Mouse (Mus musculus) limb, embryonic 13.5 days (tissue): ENCODE measurements around the gene Synpo2. TPM values are rescaled to one million over a fixed set of nuclear protein-coding genes. Genes with fewer than 3 reads are reported as not detected.

Experiments
- ATAC-seq: fragments of 200-750 bp; cut with Nextera tagmentation; 2 replicates; pipeline ENCODE4 v1.8.0; 2017; ENCODE audit warnings: low read depth, moderate number of reproducible peaks, moderate TSS enrichment; ENCODE audit not compliant: low FRiP score
- H3K27ac ChIP-seq: fragments of 300-500 bp; sonication (generic); 2 replicates; pipeline ENCODE4 v1.5.1; 2015; ENCODE audit warnings: inconsistent platforms, mild to moderate bottlenecking, moderate library complexity
- H3K27me3 ChIP-seq: fragments of 300-500 bp; sonication (generic); 2 replicates; pipeline ENCODE4 v1.6.1; 2015; ENCODE audit warnings: mild to moderate bottlenecking, inconsistent platforms
- H3K36me3 ChIP-seq: fragments of 300-500 bp; sonication (generic); 2 replicates; pipeline ENCODE4 v1.6.1; 2015; ENCODE audit warnings: inconsistent platforms, mild to moderate bottlenecking, moderate library complexity
- H3K4me1 ChIP-seq: fragments of 300-500 bp; sonication (generic); 2 replicates; pipeline ENCODE4 v1.6.1; 2015; ENCODE audit warnings: inconsistent platforms
- H3K4me2 ChIP-seq: fragments of 300-500 bp; sonication (generic); replicated peaks from 2 replicates; pipeline ENCODE4 v1.6.1; 2015; ENCODE audit warnings: inconsistent platforms, mild to moderate bottlenecking, moderate library complexity
- H3K4me3 ChIP-seq: fragments of 300-500 bp; sonication (generic); 2 replicates; pipeline ENCODE4 v1.5.1; 2015; ENCODE audit warnings: moderate library complexity, mild to moderate bottlenecking, inconsistent platforms
- H3K9ac ChIP-seq: fragments of 300-500 bp; sonication (generic); 2 replicates; pipeline ENCODE4 v1.6.1; 2015; ENCODE audit warnings: mild to moderate bottlenecking, inconsistent platforms
- H3K9me3 ChIP-seq: fragments of 300-500 bp; sonication (generic); 2 replicates; pipeline ENCODE4 v1.6.1; 2016; ENCODE audit warnings: inconsistent platforms
- WGBS: fragments of 180-500 bp; shearing (Covaris S2); methylation state at CpG from one replicate; pipeline ENCODE4 v1.1.7; 2015; 5-methylcytosine and 5-hydroxymethylcytosine counted together
- polyA plus RNA-seq: library from polyadenylated mRNA; unstranded; fragments of >200 nt; fragmentation: Nextera tagmentation; extraction: Ambion mirVana; gene quantifications from 2 replicates; pipeline ENCODE4 v1.2.1, GENCODE M21; 2015

Gene Synpo2
- polyA plus RNA-seq, 1 experiment from 2014 or later: 8.8 TPM

- Histone ChIP-seq H3K36me3 (no peaks in the 10 kb centered on the region), H3K4me3 (no peak overlapping the region), H3K4me1 (no peaks in the 10 kb centered on the region), H3K4me2 (no peak overlapping the region), H3K27me3 (no peaks in the 10 kb centered on the region), H3K27ac (no peak overlapping the region), H3K9me3 (no peaks in the 10 kb centered on the region), H3K9ac (no peak overlapping the region)
- ATAC-seq: no peak
- WGBS: 82% methylated on average over 8 of the region's 8 CpGs
Observed at GRCm38 (mm10) chr3:123033804-123034203, 202.1 kb downstream of the Synpo2 start.

Other genes starting within 250 kb of the Synpo2 start
- gene Myoz2, start 201.1 kb downstream of the Synpo2 start, polyA plus RNA-seq: 16.3 and 18.3 TPM in 2 replicates
- 88.6 and 92.9 TPM in 2 replicates for gene Sec24d, start 31.3 kb upstream of the Synpo2 start, polyA plus RNA-seq
- gene Mettl14, start 150.0 kb upstream of the Synpo2 start, polyA plus RNA-seq: 29.8 and 31.6 TPM in 2 replicates
- 18.1 and 19.1 TPM in 2 replicates for gene Prss12, start 210.8 kb upstream of the Synpo2 start, polyA plus RNA-seq